Comparison of ENCODE assay signal across 24 mouse cellular contexts in genomic region chr7:69536072-69536471, GRCm38 (mm10).
A peak's percentile ranks its signal among the peaks of the same experiment; 100 is the strongest.
DNase-seq lines count a peak whose midpoint lies in the region; ATAC-seq and TF ChIP-seq lines count a peak whose summit lies in the region.
"Had no signal": no experiment of that assay in that cellular context is flagged by ENCODE, and none has a peak within 500 bp of the region (broad histone marks: within the 10 kb centered on the region; RNA-seq: fewer than 3 reads in every experiment).

No protein-coding gene starts in this region.

- no peaks in the 10 kb centered on the region for H3K27me3 ChIP-seq in hindbrain, embryonic 15.5 days
- no peaks in the 10 kb centered on the region for H3K27me3 ChIP-seq in hindbrain, embryonic 13.5 days
- H3K27me3 ChIP-seq in hindbrain, postnatal 0 days (ENCODE audit: insufficient read depth, low read length) = no peaks in the 10 kb centered on the region
- H3K27me3 ChIP-seq in hindbrain, embryonic 11.5 days (ENCODE audit: control insufficient read depth, insufficient read depth, low read length) = no peaks in the 10 kb centered on the region
- no peaks in the 10 kb centered on the region for H3K27me3 ChIP-seq in neural tube, embryonic 13.5 days
- H3K27me3 ChIP-seq in neural tube, embryonic 15.5 days (replicated peaks) = no peaks in the 10 kb centered on the region
- H3K27me3 ChIP-seq in forebrain, embryonic 16.5 days (replicated peaks; ENCODE audit: control insufficient read depth, insufficient read depth, low read length) = no peaks in the 10 kb centered on the region
- H3K27me3 ChIP-seq: embryonic facial prominence, embryonic 13.5 days; embryonic facial prominence, embryonic 15.5 days; forebrain, embryonic 12.5 days had no signal

- no peaks in the 10 kb centered on the region for H3K9me3 ChIP-seq in hindbrain, embryonic 15.5 days
- no peaks in the 10 kb centered on the region for H3K9me3 ChIP-seq in hindbrain, embryonic 13.5 days
- no peaks in the 10 kb centered on the region for H3K9me3 ChIP-seq in hindbrain, postnatal 0 days (ENCODE audit: low read length)
- H3K9me3 ChIP-seq in hindbrain, embryonic 11.5 days (ENCODE audit: control insufficient read depth, low read length) = no peaks in the 10 kb centered on the region
- no peaks in the 10 kb centered on the region for H3K9me3 ChIP-seq in neural tube, embryonic 13.5 days
- no peaks in the 10 kb centered on the region for H3K9me3 ChIP-seq in neural tube, embryonic 15.5 days (replicated peaks)
- H3K9me3 ChIP-seq in forebrain, embryonic 16.5 days (ENCODE audit: control insufficient read depth, low read length) = no peaks in the 10 kb centered on the region
- H3K9me3 ChIP-seq: embryonic facial prominence, embryonic 13.5 days; embryonic facial prominence, embryonic 15.5 days; forebrain, embryonic 10.5 days; forebrain, embryonic 12.5 days had no signal

- no peak overlapping the region for H3K4me2 ChIP-seq in hindbrain, embryonic 15.5 days
- H3K4me2 ChIP-seq in hindbrain, embryonic 13.5 days = no peak overlapping the region
- H3K4me2 ChIP-seq in hindbrain, postnatal 0 days (ENCODE audit: low read depth, low read length) = no peak overlapping the region
- no peak overlapping the region for H3K4me2 ChIP-seq in hindbrain, embryonic 11.5 days (replicated peaks; ENCODE audit: low read depth, low read length)
- no peak overlapping the region for H3K4me2 ChIP-seq in neural tube, embryonic 13.5 days
- H3K4me2 ChIP-seq in neural tube, embryonic 15.5 days = no peak overlapping the region
- no peak overlapping the region for H3K4me2 ChIP-seq in forebrain, embryonic 16.5 days (ENCODE audit: low read length)
- H3K4me2 ChIP-seq: embryonic facial prominence, embryonic 13.5 days; embryonic facial prominence, embryonic 15.5 days; forebrain, embryonic 12.5 days had no signal

- DNase-seq in hindbrain, postnatal 0 days (ENCODE audit: low spot score) = peak; percentile 3
- no peak for DNase-seq in hindbrain, embryonic 11.5 days (ENCODE audit: low spot score)
- no peak for DNase-seq in neural tube, embryonic 10.5 days (ENCODE audit: extremely low spot score, low spot score)
- DNase-seq: adrenal gland, adult 2 months; adrenal gland, postnatal 10 days; adrenal gland, postnatal 25 days; cerebellum, adult 11 months; cerebellum, adult 18-20 months; cerebellum, adult 8-10 months; cerebellum, adult 9-11 months; cerebellum, postnatal 14 days; cerebellum, postnatal 36 days; embryo, embryonic 11 days had no signal

- H3K27ac ChIP-seq in hindbrain, embryonic 15.5 days (replicated peaks) = no peak overlapping the region
- no peak overlapping the region for H3K27ac ChIP-seq in hindbrain, embryonic 13.5 days
- no peak overlapping the region for H3K27ac ChIP-seq in hindbrain, postnatal 0 days
- H3K27ac ChIP-seq in hindbrain, embryonic 11.5 days (ENCODE audit: low read depth, low read length) = no peak overlapping the region
- no peak overlapping the region for H3K27ac ChIP-seq in neural tube, embryonic 13.5 days (replicated peaks)
- peak overlapping the region; percentile 41; the same call in 1 of the 2 replicates for H3K27ac ChIP-seq in neural tube, embryonic 15.5 days (replicated peaks)
- H3K27ac ChIP-seq in forebrain, embryonic 16.5 days (ENCODE audit: low read length) = no peak overlapping the region
- H3K27ac ChIP-seq: embryonic facial prominence, embryonic 13.5 days; embryonic facial prominence, embryonic 15.5 days; forebrain, embryonic 10.5 days; forebrain, embryonic 12.5 days had no signal

- no peak overlapping the region for H3K4me3 ChIP-seq in hindbrain, embryonic 15.5 days
- H3K4me3 ChIP-seq in hindbrain, embryonic 13.5 days = no peak overlapping the region
- no peak overlapping the region for H3K4me3 ChIP-seq in hindbrain, postnatal 0 days (ENCODE audit: low read length)
- H3K4me3 ChIP-seq in hindbrain, embryonic 11.5 days (ENCODE audit: low read depth, low read length) = no peak overlapping the region
- H3K4me3 ChIP-seq in neural tube, embryonic 13.5 days = no peak overlapping the region
- H3K4me3 ChIP-seq in neural tube, embryonic 15.5 days (replicated peaks) = no peak overlapping the region
- no peak overlapping the region for H3K4me3 ChIP-seq in forebrain, embryonic 16.5 days (replicated peaks; ENCODE audit: low read length)
- H3K4me3 ChIP-seq: embryonic facial prominence, embryonic 13.5 days; embryonic facial prominence, embryonic 15.5 days; erythroblast, embryonic 14.5 days; forebrain, embryonic 10.5 days; forebrain, embryonic 12.5 days had no signal

- H3K9ac ChIP-seq in hindbrain, embryonic 15.5 days = no peak overlapping the region
- H3K9ac ChIP-seq in hindbrain, embryonic 13.5 days = no peak overlapping the region
- H3K9ac ChIP-seq in hindbrain, postnatal 0 days (replicated peaks; ENCODE audit: low read length) = no peak overlapping the region
- no peak overlapping the region for H3K9ac ChIP-seq in hindbrain, embryonic 11.5 days (ENCODE audit: low read depth, low read length)
- no peak overlapping the region for H3K9ac ChIP-seq in neural tube, embryonic 13.5 days
- no peak overlapping the region for H3K9ac ChIP-seq in neural tube, embryonic 15.5 days (replicated peaks)
- no peak overlapping the region for H3K9ac ChIP-seq in forebrain, embryonic 16.5 days (replicated peaks; ENCODE audit: low read depth, low read length)
- H3K9ac ChIP-seq: embryonic facial prominence, embryonic 13.5 days; embryonic facial prominence, embryonic 15.5 days; forebrain, embryonic 12.5 days had no signal

- 89% methylated on average over 1 of the region's 1 CpGs for WGBS in hindbrain, embryonic 15.5 days
- 79% methylated on average over 1 of the region's 1 CpGs for WGBS in hindbrain, embryonic 13.5 days
- WGBS in hindbrain, postnatal 0 days = 83% methylated on average over 1 of the region's 1 CpGs
- WGBS in hindbrain, embryonic 11.5 days = 79% methylated on average over 1 of the region's 1 CpGs
- WGBS in neural tube, embryonic 13.5 days = 51% methylated on average over 1 of the region's 1 CpGs
- WGBS in neural tube, embryonic 15.5 days = 40% methylated on average over 1 of the region's 1 CpGs
- WGBS in forebrain, embryonic 16.5 days = 80% methylated on average over 1 of the region's 1 CpGs

- no peaks in the 10 kb centered on the region for H3K4me1 ChIP-seq in hindbrain, embryonic 15.5 days (replicated peaks)
- no peaks in the 10 kb centered on the region for H3K4me1 ChIP-seq in hindbrain, embryonic 13.5 days (replicated peaks)
- no peaks in the 10 kb centered on the region for H3K4me1 ChIP-seq in hindbrain, postnatal 0 days (ENCODE audit: insufficient read depth, low read length)
- no peaks in the 10 kb centered on the region for H3K4me1 ChIP-seq in hindbrain, embryonic 11.5 days (replicated peaks; ENCODE audit: control insufficient read depth, insufficient read depth, low read length)
- no peaks in the 10 kb centered on the region for H3K4me1 ChIP-seq in neural tube, embryonic 13.5 days (replicated peaks)
- H3K4me1 ChIP-seq in neural tube, embryonic 15.5 days = 0 out of 2 replicates have a peak, but pooled peaks cover 2% of the 10 kb centered on the region
- H3K4me1 ChIP-seq in forebrain, embryonic 16.5 days (replicated peaks; ENCODE audit: control insufficient read depth, insufficient read depth, low read length) = no peaks in the 10 kb centered on the region
- H3K4me1 ChIP-seq: embryonic facial prominence, embryonic 13.5 days; embryonic facial prominence, embryonic 15.5 days; forebrain, embryonic 10.5 days; forebrain, embryonic 12.5 days had no signal

- no peak for TF ChIP-seq CTCF in hindbrain, postnatal 0 days (IDR thresholded peaks at IDR 0.05; ENCODE audit: low read depth)

- H3K36me3 ChIP-seq in hindbrain, embryonic 15.5 days = no peaks in the 10 kb centered on the region
- H3K36me3 ChIP-seq in hindbrain, embryonic 13.5 days = no peaks in the 10 kb centered on the region
- no peaks in the 10 kb centered on the region for H3K36me3 ChIP-seq in hindbrain, postnatal 0 days (ENCODE audit: insufficient read depth, low read length)
- no peaks in the 10 kb centered on the region for H3K36me3 ChIP-seq in hindbrain, embryonic 11.5 days (ENCODE audit: control insufficient read depth, insufficient read depth, low read length)
- no peaks in the 10 kb centered on the region for H3K36me3 ChIP-seq in neural tube, embryonic 13.5 days
- H3K36me3 ChIP-seq in neural tube, embryonic 15.5 days = no peaks in the 10 kb centered on the region
- no peaks in the 10 kb centered on the region for H3K36me3 ChIP-seq in forebrain, embryonic 16.5 days (ENCODE audit: control insufficient read depth, insufficient read depth)
- H3K36me3 ChIP-seq: embryonic facial prominence, embryonic 13.5 days; embryonic facial prominence, embryonic 15.5 days; forebrain, embryonic 10.5 days; forebrain, embryonic 12.5 days had no signal

- ATAC-seq in hindbrain, embryonic 15.5 days (ENCODE audit: low FRiP score, low read depth) = peak; percentile 34; the same call in 1 of the 2 replicates
- no peak for ATAC-seq in hindbrain, embryonic 13.5 days (ENCODE audit: low FRiP score)
- ATAC-seq in hindbrain, postnatal 0 days = peak; percentile 35; the same call in 1 of the 2 replicates
- ATAC-seq in hindbrain, embryonic 11.5 days (ENCODE audit: low FRiP score) = no peak
- ATAC-seq in neural tube, embryonic 13.5 days (ENCODE audit: low read depth) = peak; percentile 83
- ATAC-seq in neural tube, embryonic 15.5 days (ENCODE audit: low FRiP score) = peak; percentile 92
- ATAC-seq in forebrain, embryonic 16.5 days = no peak
- ATAC-seq: forebrain, embryonic 14.5 days had no signal

Comparison
In these comparisons a context has a peak if more than half of its experiments do, and no peak if none do; other contexts are left out.
1. ATAC-seq: peak in hindbrain, embryonic 15.5 days (single experiment), hindbrain, postnatal 0 days (single experiment), neural tube, embryonic 13.5 days (single experiment) and neural tube, embryonic 15.5 days (single experiment); none in hindbrain, embryonic 13.5 days (single experiment), hindbrain, embryonic 11.5 days (single experiment) and forebrain, embryonic 16.5 days (single experiment).